Mouse (Mus musculus) liver, adult 10 weeks (tissue): ENCODE measurements around the gene Slc22a22. TPM values are rescaled to one million over a fixed set of nuclear protein-coding genes. Genes with fewer than 3 reads are reported as not detected.

Experiments used
- polyA plus RNA-seq: library from polyadenylated mRNA; stranded (reverse); fragments of 350-450 nt; fragmentation: Illumina TruSeq; extraction: RNeasy Lipid Tissue Mini Kit (QIAGEN cat#74804); gene quantifications from one replicate; pipeline ENCODE4 v1.2.3, GENCODE M21; 2014; ENCODE audit warnings: low read depth, low replicate concordance

Slc22a22 gene
- not detected for polyA plus RNA-seq

GRCm38 (mm10) chr15:57477525-57477924 lies at the start of gene Slc22a22:
Gene Slc22a22, minus strand, starts transcription at chr15:57477625.

